Mouse (Mus musculus) MEL (cell line): ENCODE results near the gene Cntd1. TPM values are rescaled to one million over a fixed set of nuclear protein-coding genes. Genes with fewer than 3 reads are reported as not detected.

Experiments
- DNase-seq: peaks from one replicate; pipeline ENCODE4 v3.0.0; 2011; ENCODE audit warnings: low read depth, low spot score
- H3K27ac ChIP-seq: 2 replicates; pipeline ENCODE4 v1.5.1; 2012; ENCODE audit warnings: low read depth, mild to moderate bottlenecking, control low read depth, low read length, moderate library complexity; ENCODE audit not compliant: control insufficient read depth
- H3K27me3 ChIP-seq, 2 experiments: fragments of 150-350 bp in 1 of 2; sonication (generic) in 1 of 2; 2 replicates each; pipeline ENCODE4 v1.6.1; 2012; ENCODE audit warnings: low read length in 2 of 2, mild to moderate bottlenecking in 2 of 2, improper control_type of control experiment in 1 of 2, moderate library complexity in 1 of 2; ENCODE audit not compliant: insufficient read depth in 2 of 2, control insufficient read depth in 1 of 2
- H3K36me3 ChIP-seq, 2 experiments: 2 replicates each; pipeline ENCODE4 v1.6.1; 2012 to 2014; ENCODE audit warnings: low read length in 2 of 2, improper control_type of control experiment in 1 of 2, inconsistent platforms in 1 of 2, mild to moderate bottlenecking in 1 of 2; ENCODE audit not compliant: insufficient read depth in 2 of 2, control insufficient read depth in 1 of 2
- H3K4me1 ChIP-seq, 2 experiments: fragments of 150-350 bp in 1 of 2; sonication (generic) in 1 of 2; 2 replicates each; pipeline ENCODE4 v1.6.1; 2012; ENCODE audit warnings: low read length in 2 of 2, improper control_type of control experiment in 1 of 2, mild to moderate bottlenecking in 1 of 2; ENCODE audit not compliant: insufficient read depth in 2 of 2, control insufficient read depth in 1 of 2
- H3K4me3 ChIP-seq, 2 experiments: fragments of 150-350 bp in 1 of 2; sonication (generic) in 1 of 2; 2 replicates each; pipeline ENCODE4 v1.5.1; 2012; ENCODE audit warnings: low read depth in 2 of 2, low read length in 2 of 2, mild to moderate bottlenecking in 2 of 2, moderate library complexity in 2 of 2, control low read depth in 1 of 2, improper control_type of control experiment in 1 of 2; ENCODE audit not compliant: control insufficient read depth in 1 of 2, insufficient read depth in 1 of 2
- H3K79me2 ChIP-seq: 2 replicates; pipeline ENCODE4 v1.6.1; 2012; ENCODE audit warnings: mild to moderate bottlenecking, low read length, moderate library complexity; ENCODE audit not compliant: control insufficient read depth, poor library complexity, insufficient read depth
- H3K9ac ChIP-seq: 2 replicates; pipeline ENCODE4 v1.6.1; 2012; ENCODE audit warnings: low read depth, mild to moderate bottlenecking, control low read depth, low read length, moderate library complexity; ENCODE audit not compliant: control insufficient read depth, poor library complexity, severe bottlenecking
- H3K9me3 ChIP-seq: fragments of 150-350 bp; sonication (generic); replicated peaks from 2 replicates; pipeline ENCODE4 v1.6.1; 2012; ENCODE audit warnings: mild to moderate bottlenecking, low read length, improper control_type of control experiment, moderate library complexity; ENCODE audit not compliant: insufficient read depth
- CHD1 ChIP-seq: IDR thresholded peaks from 2 replicates; pipeline ENCODE4 v1.6.1; 2012; ENCODE audit warnings: low read depth, mild to moderate bottlenecking, inconsistent platforms, low read length, improper control_type of control experiment
- CHD2 ChIP-seq: IDR thresholded peaks from 2 replicates; pipeline ENCODE4 v1.6.1; 2011; ENCODE audit warnings: low read length, improper control_type of control experiment
- E2F4 ChIP-seq: IDR thresholded peaks from 2 replicates; pipeline ENCODE4 v1.6.1; 2011; ENCODE audit warnings: low read depth, low read length, improper control_type of control experiment, borderline replicate concordance
- ELF1 ChIP-seq: IDR thresholded peaks from 2 replicates; pipeline ENCODE4 v1.6.1; 2014; ENCODE audit warnings: low read depth, mild to moderate bottlenecking, inconsistent platforms, low read length, improper control_type of control experiment, moderate library complexity
- ETS1 ChIP-seq: IDR thresholded peaks from 2 replicates; pipeline ENCODE4 v1.6.1; 2012; ENCODE audit warnings: low read depth, mild to moderate bottlenecking, inconsistent platforms, low read length, improper control_type of control experiment, moderate library complexity
- HCFC1 ChIP-seq: IDR thresholded peaks from 2 replicates; pipeline ENCODE4 v1.6.1; 2012; ENCODE audit warnings: low read depth, mild to moderate bottlenecking, inconsistent platforms, low read length, improper control_type of control experiment, moderate library complexity
- JUND ChIP-seq: IDR thresholded peaks from 2 replicates; pipeline ENCODE4 v1.6.1; 2011; ENCODE audit warnings: low read depth, mild to moderate bottlenecking, improper control_type of control experiment, low read length
- KAT2A ChIP-seq: conservative IDR thresholded peaks from 2 replicates; pipeline ENCODE4 v1.6.1; 2012; ENCODE audit warnings: low read depth, low read length, improper control_type of control experiment, inconsistent platforms
- MAFK ChIP-seq: IDR thresholded peaks from 2 replicates; pipeline ENCODE4 v1.6.1; 2011; ENCODE audit warnings: low read depth, mild to moderate bottlenecking, low read length, improper control_type of control experiment, borderline replicate concordance
- MAX ChIP-seq: IDR thresholded peaks from 2 replicates; pipeline ENCODE4 v1.6.1; 2011; ENCODE audit warnings: low read length, improper control_type of control experiment
- MAZ ChIP-seq: IDR thresholded peaks from 2 replicates; pipeline ENCODE4 v1.6.1; 2012; ENCODE audit warnings: low read depth, mild to moderate bottlenecking, inconsistent platforms, low read length, improper control_type of control experiment
- MEF2A ChIP-seq: IDR thresholded peaks from 2 replicates; pipeline ENCODE4 v1.6.1; 2014; ENCODE audit warnings: low read depth, mild to moderate bottlenecking, inconsistent platforms, low read length, improper control_type of control experiment; ENCODE audit not compliant: poor library complexity, insufficient replicate concordance, severe bottlenecking; ENCODE audit errors: extremely low read depth
- MXI1 ChIP-seq: IDR thresholded peaks from 2 replicates; pipeline ENCODE4 v1.6.1; 2011; ENCODE audit warnings: mild to moderate bottlenecking, low read depth, low read length, improper control_type of control experiment
- MYB ChIP-seq: IDR thresholded peaks from 2 replicates; pipeline ENCODE4 v1.6.1; 2011; ENCODE audit warnings: mild to moderate bottlenecking, low read depth, low read length, improper control_type of control experiment
- MYC ChIP-seq: IDR thresholded peaks from 2 replicates; pipeline ENCODE4 v1.6.1; 2011; ENCODE audit warnings: low read depth, mild to moderate bottlenecking, low read length, improper control_type of control experiment, moderate library complexity
- NELFE ChIP-seq: IDR thresholded peaks from 2 replicates; pipeline ENCODE4 v1.6.1; 2011; ENCODE audit warnings: low read depth, low read length, improper control_type of control experiment
- NRF1 ChIP-seq: IDR thresholded peaks from 2 replicates; pipeline ENCODE4 v1.6.1; 2014; ENCODE audit warnings: low read depth, mild to moderate bottlenecking, inconsistent platforms, low read length, improper control_type of control experiment, moderate library complexity; ENCODE audit not compliant: poor library complexity, insufficient read depth, severe bottlenecking
- POLR2A ChIP-seq, 2 experiments: IDR thresholded peaks; 2 replicates each; pipeline ENCODE4 v1.6.1; 2011 to 2012; ENCODE audit warnings: low read length in 2 of 2, mild to moderate bottlenecking in 2 of 2, control low read depth in 1 of 2, improper control_type of control experiment in 1 of 2, low read depth in 1 of 2, moderate library complexity in 1 of 2; ENCODE audit not compliant: control insufficient read depth in 1 of 2, insufficient read depth in 1 of 2, poor library complexity in 1 of 2
- POLR2AphosphoS2 ChIP-seq: IDR thresholded peaks from 2 replicates; pipeline ENCODE4 v1.6.1; 2011; ENCODE audit warnings: low read length, improper control_type of control experiment
- POLR2AphosphoS5 ChIP-seq: IDR thresholded peaks from 2 replicates; pipeline ENCODE4 v1.6.1; 2012; ENCODE audit warnings: low read depth, borderline replicate concordance, mild to moderate bottlenecking, inconsistent platforms, low read length, moderate library complexity, mixed read lengths
- RAD21 ChIP-seq: IDR thresholded peaks from 2 replicates; pipeline ENCODE4 v1.6.1; 2011; ENCODE audit warnings: mild to moderate bottlenecking, low read depth, low read length, improper control_type of control experiment
- SIN3A ChIP-seq: IDR thresholded peaks from 2 replicates; pipeline ENCODE4 v1.6.1; 2012; ENCODE audit warnings: low read length, improper control_type of control experiment, inconsistent platforms
- SMC3 ChIP-seq: IDR thresholded peaks from 2 replicates; pipeline ENCODE4 v1.6.1; 2011; ENCODE audit warnings: low read depth, low read length, improper control_type of control experiment
- TAL1 ChIP-seq: IDR thresholded peaks from 2 replicates; pipeline ENCODE4 v1.6.1; 2012; ENCODE audit warnings: mild to moderate bottlenecking, inconsistent platforms, low read length, moderate library complexity, mixed read lengths
- TBP ChIP-seq: IDR thresholded peaks from 2 replicates; pipeline ENCODE4 v1.8.0; 2011; ENCODE audit warnings: low read depth, low read length, improper control_type of control experiment
- TCF12 ChIP-seq: IDR thresholded peaks from 2 replicates; pipeline ENCODE4 v1.6.1; 2014; ENCODE audit warnings: low read depth, mild to moderate bottlenecking, inconsistent platforms, low read length, improper control_type of control experiment, moderate library complexity
- UBTF ChIP-seq: IDR thresholded peaks from 2 replicates; pipeline ENCODE4 v1.6.1; 2012; ENCODE audit warnings: low read depth, mild to moderate bottlenecking, inconsistent platforms, low read length, improper control_type of control experiment, moderate library complexity, borderline replicate concordance; ENCODE audit not compliant: insufficient read depth
- USF1 ChIP-seq: IDR thresholded peaks from 2 replicates; pipeline ENCODE4 v1.6.1; 2014; ENCODE audit warnings: low read depth, mild to moderate bottlenecking, inconsistent platforms, low read length, improper control_type of control experiment, moderate library complexity
- USF2 ChIP-seq, 2 experiments: IDR thresholded peaks; 2 replicates each; pipeline ENCODE4 v1.6.1; 2011 to 2012; ENCODE audit warnings: improper control_type of control experiment in 2 of 2, low read length in 2 of 2, borderline replicate concordance in 1 of 2, inconsistent platforms in 1 of 2, low read depth in 1 of 2, mild to moderate bottlenecking in 1 of 2; ENCODE audit not compliant: insufficient read depth in 1 of 2
- polyA plus RNA-seq, 2 experiments: library from polyadenylated mRNA; stranded (reverse) in 1 of 2; unstranded in 1 of 2; fragments of >175 nt in 1 of 2; fragments of >200 nt in 1 of 2; gene quantifications; 2 replicates each; pipeline versions ENCODE4 v1.2.1 to v1.2.4; 2012; ENCODE audit warnings: low replicate concordance in 2 of 2, low read depth in 1 of 2; ENCODE audit not compliant: insufficient read length in 2 of 2, insufficient read depth in 1 of 2, missing spikeins in 1 of 2
- total RNA-seq: library from RNA; depleted of rRNA; stranded (reverse); fragments of 300-350 nt; gene quantifications from 2 replicates; pipeline ENCODE4 v1.2.3, GENCODE M21; 2012; rRNA removed

The Cntd1 gene
- total RNA-seq (2.4 TPM in 2 replicates), polyA plus RNA-seq (under 1 TPM in 1 of 2 experiments, not detected in 1; 0.84 TPM)

DNA sequence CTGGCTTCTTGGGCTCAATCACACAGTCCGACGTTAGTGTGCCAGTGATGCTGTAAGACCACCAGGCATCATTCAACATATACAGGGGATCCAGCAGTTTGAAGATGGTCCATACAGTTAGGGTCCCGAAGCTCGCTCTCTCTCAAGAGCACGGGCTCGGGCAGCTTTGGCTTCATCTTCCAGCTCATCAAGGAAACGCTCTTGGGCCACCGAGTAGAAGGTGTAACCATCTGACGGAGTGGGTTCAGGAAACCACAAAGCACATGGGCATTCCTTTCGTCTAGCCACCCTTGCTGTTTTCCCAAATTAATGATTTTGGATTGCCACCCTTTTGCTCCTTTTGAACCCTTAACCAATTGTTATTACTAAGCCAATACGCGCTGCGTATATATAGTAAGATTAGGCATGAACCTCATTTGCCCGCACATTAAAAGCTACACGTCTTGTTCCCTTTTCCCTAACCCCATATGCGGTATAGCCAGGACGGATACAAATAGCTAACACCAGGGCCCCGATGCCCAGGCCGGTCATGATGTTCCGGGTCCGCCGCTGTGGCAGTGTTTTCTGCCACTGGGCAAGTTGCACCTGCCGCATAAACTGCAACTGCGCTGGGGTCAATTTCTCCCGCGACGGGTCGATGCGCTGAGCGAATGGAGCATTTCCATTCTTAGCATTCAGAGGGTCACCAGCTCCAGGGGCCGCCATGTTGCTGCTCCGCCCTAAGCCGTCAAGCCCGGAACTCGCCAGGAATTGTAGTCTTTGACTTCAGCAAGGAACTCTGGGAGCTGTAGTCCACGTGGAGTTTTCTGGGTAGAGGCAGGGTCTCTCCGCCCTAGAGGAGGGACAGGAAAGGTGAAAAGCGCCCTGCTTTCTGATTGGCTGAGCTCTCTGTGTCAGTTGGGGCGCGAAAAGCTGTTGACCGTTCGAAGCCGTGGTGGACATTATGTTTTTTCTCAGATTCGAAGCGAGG lies at the start of gene Cntd1, which contains the start of gene Coa3:
TSS of gene Cntd1 (plus strand) at position 790 of the 970 bp plus-strand sequence.
TSS of gene Coa3 (minus strand) at position 892 of the 970 bp plus-strand sequence.
- H3K4me1 ChIP-seq: peaks cover 0 to 18% of the 10 kb centered on the region in 2 experiments; a peak in 3 of 4 replicates
- H3K79me2 ChIP-seq: peaks cover 15% of the 10 kb centered on the region
- H3K4me3 ChIP-seq: peak within 1 kb of the TSS; percentile 76 to 80
- peaks cover 0 to 13% of the 10 kb centered on the region in 2 experiments; a peak in 2 of 4 replicates for H3K36me3 ChIP-seq
- peak; percentile 98 for DNase-seq
- peak within 1 kb of the TSS; percentile 69 for H3K27ac ChIP-seq
- H3K9me3 ChIP-seq: no peaks in the 10 kb centered on the region
- H3K27me3 ChIP-seq: no peaks in the 10 kb centered on the region
- TF ChIP-seq MXI1 (peak; percentile 68; the same call in 1 of the 2 replicates), USF1 (peak; percentile 72), ELF1 (peak; percentile 96), MAX (peak; percentile 98), USF2 (IDR thresholded peaks at IDR 0.05; ENCODE audit: borderline replicate concordance in 1 of 2, insufficient read depth in 1 of 2, low read depth in 1 of 2, low read length in 2 of 2) (no peak), HCFC1 (peak; percentile 99), ETS1 (peak; percentile 39; the same call in 1 of the 2 replicates), MYB (peak; percentile 81), RAD21 (no peak), TCF12 (peak; percentile 67), UBTF (0 out of 2 replicates have a peak, but pooled peaks have one; percentile 58), TBP (peak; percentile 88), TAL1 (no peak), POLR2A (IDR thresholded peaks at IDR 0.05; ENCODE audit: control insufficient read depth in 1 of 2, insufficient read depth in 1 of 2, low read depth in 1 of 2, low read length in 2 of 2, poor library complexity in 1 of 2) (peak; percentile 88 to 96), POLR2AphosphoS5 (no peak), SMC3 (no peak), SIN3A (peak; percentile 88; the same call in 1 of the 2 replicates), CHD1 (peak; percentile 87; the same call in 1 of the 2 replicates), JUND (no peak), MAZ (0 out of 2 replicates have a peak, but pooled peaks have one; percentile 19), E2F4 (peak; percentile 74; the same call in 1 of the 2 replicates), MEF2A (no peak), MYC (peak; percentile 75), NRF1 (peak; percentile 20; the same call in 1 of the 2 replicates), KAT2A (peak; percentile 87), MAFK (no peak), POLR2AphosphoS2 (peak; percentile 85), NELFE (peak; percentile 74), CHD2 (no peak)
- TF ChIP-seq, all 39 proteins: peak for 20
- H3K9ac ChIP-seq: peak within 1 kb of the TSS; percentile 79
